ENCODE assay signal across 1 mouse cellular context in the genomic region with DNA sequence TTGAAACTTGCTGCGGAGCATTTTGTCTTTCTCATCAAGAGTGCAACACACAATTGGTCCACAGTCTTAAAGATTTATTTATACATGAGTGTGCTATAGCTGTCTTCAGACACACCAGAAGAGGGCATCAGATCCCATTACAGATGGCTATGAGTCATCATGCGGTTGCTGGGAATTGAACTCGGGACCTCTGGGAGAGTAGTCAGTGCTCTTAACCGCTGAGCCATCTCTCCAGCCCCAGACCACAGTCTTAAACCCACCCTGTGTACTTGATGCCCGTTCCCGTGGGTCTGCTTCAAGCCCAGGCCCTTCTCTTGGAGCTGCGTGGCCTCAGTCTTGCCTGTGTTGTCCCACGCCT.
A peak's percentile ranks its signal among the peaks of the same experiment; 100 is the strongest.
TF ChIP-seq lines count a peak whose summit lies in the region.

No protein-coding gene starts in this region.

TF ChIP-seq in MEL, 35 proteins besides CTCF, POLR2A, EP300 and RAD21 (continued from another document):
- TF ChIP-seq MAZ (IDR thresholded peaks at IDR 0.05; ENCODE audit: low read depth, low read length) (no peak), BHLHE40 (IDR thresholded peaks at IDR 0.05; ENCODE audit: borderline replicate concordance, low read depth, low read length) (no peak), JUND (IDR thresholded peaks at IDR 0.05; ENCODE audit: low read depth, low read length) (peak; percentile 91), USF1 (IDR thresholded peaks at IDR 0.05; ENCODE audit: low read depth, low read length) (no peak), ETS1 (IDR thresholded peaks at IDR 0.05; ENCODE audit: low read depth, low read length) (no peak), MYC (IDR thresholded peaks at IDR 0.05; ENCODE audit: low read depth, low read length) (no peak), UBTF (IDR thresholded peaks at IDR 0.05; ENCODE audit: borderline replicate concordance, insufficient read depth, low read depth, low read length) (no peak), TBP (IDR thresholded peaks at IDR 0.05; ENCODE audit: low read depth, low read length) (peak; percentile 98), E2F4 (IDR thresholded peaks at IDR 0.05; ENCODE audit: borderline replicate concordance, low read depth, low read length) (no peak), HCFC1 (IDR thresholded peaks at IDR 0.05; ENCODE audit: low read depth, low read length) (no peak)
